Mouse (Mus musculus): ENCODE results near the gene Bace2. TPM values are rescaled to one million over a fixed set of nuclear protein-coding genes. Genes with fewer than 3 reads are reported as not detected.

The Bace2 gene
- total and polyA plus RNA-seq, 3 experiments = 0.04 to 0.63 (median 0.46) TPM

GRCm38 (mm10) chr16:97387955-97388354 lies 31.4 kb downstream of the Bace2 start:
- Histone ChIP-seq H3K4me3 (replicated peaks in 1 of 3; ENCODE audit: low read depth in 2 of 3, low read length in 2 of 3, poor library complexity in 1 of 3) (no peak overlapping the region), H3K27ac (ENCODE audit: insufficient read depth, low read depth) (no peak overlapping the region), H3K27me3 (replicated peaks) (no peaks in the 10 kb centered on the region), H3K79me2 (replicated peaks; ENCODE audit: control insufficient read depth, extremely low read depth, insufficient read depth, poor library complexity, severe bottlenecking) (no peaks in the 10 kb centered on the region), H3K36me3 (replicated peaks in 1 of 2; ENCODE audit: control insufficient read depth in 1 of 2, insufficient read depth in 1 of 2, low read length in 1 of 2) (no peaks in the 10 kb centered on the region), H3K4me1 (ENCODE audit: control insufficient read depth in 1 of 2, insufficient read depth in 2 of 2) (peaks cover 0 to 16% of the 10 kb centered on the region in 2 experiments; a peak in 2 of 4 replicates), H3K4me2 (ENCODE audit: insufficient read depth, low read depth, poor library complexity, severe bottlenecking) (no peak overlapping the region), H3K9ac (ENCODE audit: insufficient read depth, low read depth) (no peak overlapping the region), H3K9me3 (replicated peaks; ENCODE audit: low read length) (no peaks in the 10 kb centered on the region)
- DNase-seq (ENCODE audit: extremely low read depth) = no peak
- in situ Hi-C loops (cut with MboI; ENCODE audit: low pct_ligation_motif_present, low pct_unique_long_range_greater_than_20kb, low sequenced_read_pairs) = no loop called here
- dilution Hi-C loops (cut with MboI; ENCODE audit: extremely low pct_ligation_motif_present, extremely low pct_unique_long_range_greater_than_20kb, low sequenced_read_pairs) = no loop called here
- TF ChIP-seq KAT2A (IDR thresholded peaks at IDR 0.05; ENCODE audit: insufficient replicate concordance, low read length) = no peak
- no peak for TF ChIP-seq MEF2A (IDR thresholded peaks at IDR 0.05; ENCODE audit: borderline replicate concordance, low read depth, low read length)
- no peak for TF ChIP-seq MXI1 (IDR thresholded peaks at IDR 0.05; ENCODE audit: low read depth, low read length)
- TF ChIP-seq GABPA (IDR thresholded peaks at IDR 0.05; ENCODE audit: insufficient replicate concordance, low read depth, low read length) = no peak
- no peak for TF ChIP-seq JUN (IDR thresholded peaks at IDR 0.05; ENCODE audit: insufficient read depth, low read depth, low read length)
- TF ChIP-seq ETS1 (conservative IDR thresholded peaks at IDR 0.05; ENCODE audit: low read depth, low read length) = no peak
- TF ChIP-seq ZKSCAN1 (IDR thresholded peaks at IDR 0.05; ENCODE audit: borderline replicate concordance, low read depth, low read length) = no peak
- TF ChIP-seq CHD2 (IDR thresholded peaks at IDR 0.05; ENCODE audit: low read length) = no peak
- TF ChIP-seq ZC3H11A (IDR thresholded peaks at IDR 0.05; ENCODE audit: low read depth, low read length) = no peak
- TF ChIP-seq TCF12 (IDR thresholded peaks at IDR 0.05; ENCODE audit: low read depth, low read length) = no peak
- no peak for TF ChIP-seq RAD21 (IDR thresholded peaks at IDR 0.05; ENCODE audit: low read depth, low read length)
- TF ChIP-seq MAFK (IDR thresholded peaks at IDR 0.05; ENCODE audit: insufficient replicate concordance, low read length) = no peak
- TF ChIP-seq POLR2AphosphoS2 (IDR thresholded peaks at IDR 0.05; ENCODE audit: low read depth, low read length) = no peak
- TF ChIP-seq HCFC1 (IDR thresholded peaks at IDR 0.05; ENCODE audit: low read depth, low read length) = no peak
- TF ChIP-seq PAX5 (IDR thresholded peaks at IDR 0.05; ENCODE audit: low read length) = no peak
- TF ChIP-seq JUND (conservative IDR thresholded peaks at IDR 0.05; ENCODE audit: low read depth, low read length) = no peak
- no peak for TF ChIP-seq SIN3A (IDR thresholded peaks at IDR 0.05; ENCODE audit: low read length)
- no peak for TF ChIP-seq NELFE (IDR thresholded peaks at IDR 0.05; ENCODE audit: low read depth, low read length)

- dilution Hi-C loops (cut with MboI; ENCODE audit: extremely low pct_ligation_motif_present, extremely low pct_unique_long_range_greater_than_20kb, low sequenced_read_pairs) = no loop called here
- no peak for DNase-seq (ENCODE audit: extremely low read depth)
- Histone ChIP-seq H3K9ac (ENCODE audit: insufficient read depth, low read depth) (no peak overlapping the region), H3K27ac (ENCODE audit: insufficient read depth, low read depth) (no peak overlapping the region), H3K4me2 (ENCODE audit: insufficient read depth, low read depth, poor library complexity, severe bottlenecking) (no peak overlapping the region), H3K4me3 (replicated peaks in 1 of 3; ENCODE audit: low read depth in 2 of 3, low read length in 2 of 3, poor library complexity in 1 of 3) (no peak overlapping the region), H3K79me2 (replicated peaks; ENCODE audit: control insufficient read depth, extremely low read depth, insufficient read depth, poor library complexity, severe bottlenecking) (no peaks in the 10 kb centered on the region), H3K27me3 (replicated peaks) (no peaks in the 10 kb centered on the region), H3K9me3 (replicated peaks; ENCODE audit: low read length) (no peaks in the 10 kb centered on the region), H3K4me1 (ENCODE audit: control insufficient read depth in 1 of 2, insufficient read depth in 2 of 2) (peaks cover 0 to 27% of the 10 kb centered on the region in 2 experiments; a peak in 2 of 4 replicates), H3K36me3 (replicated peaks in 1 of 2; ENCODE audit: control insufficient read depth in 1 of 2, insufficient read depth in 1 of 2, low read length in 1 of 2) (no peaks in the 10 kb centered on the region)
- in situ Hi-C loops (cut with MboI; ENCODE audit: low pct_ligation_motif_present, low pct_unique_long_range_greater_than_20kb, low sequenced_read_pairs) = no loop called here
- TF ChIP-seq CTCF (conservative IDR thresholded peaks at IDR 0.05 in 1 of 2, IDR thresholded peaks at IDR 0.05 in 1 of 2; ENCODE audit: low read depth in 2 of 2, low read length in 2 of 2) (no peak), USF1 (IDR thresholded peaks at IDR 0.05; ENCODE audit: low read depth, low read length) (no peak), E2F4 (IDR thresholded peaks at IDR 0.05; ENCODE audit: insufficient replicate concordance, low read depth, low read length) (no peak), JUND (conservative IDR thresholded peaks at IDR 0.05; ENCODE audit: low read depth, low read length) (no peak), POLR2A (IDR thresholded peaks at IDR 0.05; ENCODE audit: low read depth, low read length) (no peak), RAD21 (IDR thresholded peaks at IDR 0.05; ENCODE audit: low read depth, low read length) (no peak), BHLHE40 (IDR thresholded peaks at IDR 0.05; ENCODE audit: low read depth, low read length) (no peak), MAX (IDR thresholded peaks at IDR 0.05; ENCODE audit: low read length) (no peak), NRF1 (IDR thresholded peaks at IDR 0.05; ENCODE audit: low read depth, low read length) (no peak), SIN3A (IDR thresholded peaks at IDR 0.05; ENCODE audit: low read length) (no peak)
Measured at GRCm38 (mm10) chr16:97391289-97391688, 34.7 kb downstream of the Bace2 start.

All from CH12.LX (cell line).